8 mouse cellular contexts compared by ENCODE assay signal in the genomic region with DNA sequence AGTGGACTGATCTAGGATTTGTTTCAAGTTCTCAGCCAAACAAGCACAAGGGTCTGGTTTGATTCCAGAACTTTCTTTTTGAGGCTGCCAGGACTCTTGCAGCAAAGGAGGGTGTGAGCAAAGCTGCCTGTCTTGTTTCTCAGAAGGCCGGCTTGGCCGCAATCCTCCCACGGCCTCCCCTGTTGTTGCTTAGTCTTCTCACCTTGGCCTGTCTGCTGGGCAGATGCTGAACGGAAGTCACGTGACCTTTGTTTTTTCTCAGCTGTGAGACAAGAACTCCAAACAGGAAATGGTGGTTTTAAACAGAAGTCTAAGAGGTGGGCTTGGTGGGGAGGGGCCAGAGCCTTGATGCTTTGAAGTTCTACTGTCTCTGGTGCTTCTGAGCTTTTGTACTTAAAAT.
DNase-seq lines count a peak whose midpoint lies in the region; ATAC-seq lines count a peak whose summit lies in the region.

No protein-coding gene starts in this region.

- no peak overlapping the region for H3K4me3 ChIP-seq in forebrain, embryonic 14.5 days (ENCODE audit: low read depth, low read length)

- DNase-seq in embryo, embryonic 10 days (ENCODE audit: low spot score) = peak; percentile 62
- DNase-seq in embryo, embryonic 9.5 days (ENCODE audit: extremely low spot score) = no peak
- peak; percentile 87 for DNase-seq in ES-CJ7 (ENCODE audit: low read depth, low spot score)
- peak; percentile 90 for DNase-seq in fat pad, adult 2 months (ENCODE audit: extremely low read depth, low read depth, low spot score)
- DNase-seq in kidney, postnatal 25 days = peak; percentile 47 to 73
- no peak for DNase-seq in forebrain, embryonic 14.5 days (ENCODE audit: low spot score)
- DNase-seq in cerebellum, postnatal 4 days (ENCODE audit: low spot score in 2 of 2) = no peak

- H3K27ac ChIP-seq in forebrain, embryonic 14.5 days (ENCODE audit: low read depth, low read length) = no peak overlapping the region

- no peaks in the 10 kb centered on the region for H3K27me3 ChIP-seq in forebrain, embryonic 14.5 days (replicated peaks; ENCODE audit: control insufficient read depth, insufficient read depth, low read length)

- H3K4me1 ChIP-seq in forebrain, embryonic 14.5 days (ENCODE audit: control insufficient read depth, insufficient read depth, low read length) = no peaks in the 10 kb centered on the region

- H3K9ac ChIP-seq in forebrain, embryonic 14.5 days (ENCODE audit: low read length) = no peak overlapping the region

- no peak overlapping the region for H3K4me2 ChIP-seq in forebrain, embryonic 14.5 days (ENCODE audit: low read length)

- 68% methylated on average over 5 of the region's 5 CpGs for WGBS in forebrain, embryonic 14.5 days

- no peaks in the 10 kb centered on the region for H3K36me3 ChIP-seq in forebrain, embryonic 14.5 days (ENCODE audit: control insufficient read depth, insufficient read depth, low read length)

- H3K9me3 ChIP-seq in forebrain, embryonic 14.5 days (replicated peaks; ENCODE audit: control insufficient read depth, low read length) = no peaks in the 10 kb centered on the region

- peak; percentile 80 for ATAC-seq in neutrophil, adult 5-6 weeks (ENCODE audit: extremely low read depth, insufficient number of reproducible peaks, low FRiP score, poor library complexity, severe bottlenecking)
- no peak for ATAC-seq in forebrain, embryonic 14.5 days

Comparison
In these comparisons a context has a peak if more than half of its experiments do, and no peak if none do; other contexts are left out.
1. DNase-seq: peak in embryo, embryonic 10 days (single experiment), ES-CJ7 (single experiment), fat pad, adult 2 months (single experiment) and kidney, postnatal 25 days (2 of 2); none in embryo, embryonic 9.5 days (single experiment), forebrain, embryonic 14.5 days (single experiment) and cerebellum, postnatal 4 days (0 of 2).